Mouse (Mus musculus) erythroblast, adult 5-6 weeks (primary cell): ENCODE measurements around the gene Cers4. TPM values are rescaled to one million over a fixed set of nuclear protein-coding genes. Genes with fewer than 3 reads are reported as not detected.

Source experiments
- total RNA-seq, 2 experiments: library from RNA; stranded (forward) in 1 of 2; stranded (reverse) in 1 of 2; fragments of 150-400 nt in 1 of 2; fragments of 200-764, 138-1000 nt in 1 of 2; gene quantifications; 2 replicates each; pipeline versions ENCODE4 v1.2.3 to v1.2.4; 2015 to 2017; ENCODE audit warnings: low replicate concordance in 2 of 2

Cers4 gene
- total RNA-seq, 2 experiments from 2014 or later = 0.77 TPM; not detected in 1

Other genes starting within 250 kb of the Cers4 start
- gene Tgfbr3l, start 244.8 kb upstream of the Cers4 start, total RNA-seq (2015; ENCODE audit: low replicate concordance) = 6.1 TPM in 1 of 2 replicates, not detected in the other
- 0.43 TPM in 1 of 2 replicates, not detected in the other for gene Tgfbr3l, start 244.8 kb upstream of the Cers4 start, total RNA-seq (2017; ENCODE audit: low replicate concordance)
- 6.3 and 13.8 TPM in 2 replicates for gene Snapc2, start 239.9 kb upstream of the Cers4 start, total RNA-seq (2015; ENCODE audit: low replicate concordance)
- 0.68 and 0.84 TPM in 2 replicates for gene Snapc2, start 239.9 kb upstream of the Cers4 start, total RNA-seq (2017; ENCODE audit: low replicate concordance)
- gene Ctxn1, start 233.8 kb upstream of the Cers4 start, total RNA-seq (2015; ENCODE audit: low replicate concordance) = not detected in 2 replicates
- gene Ctxn1, start 233.8 kb upstream of the Cers4 start, total RNA-seq (2017; ENCODE audit: low replicate concordance) = 0.34 TPM in 1 of 2 replicates, not detected in the other
- gene Timm44, start 217.1 kb upstream of the Cers4 start, total RNA-seq (2015; ENCODE audit: low replicate concordance) = 11.7 and 24.2 TPM in 2 replicates
- gene Timm44, start 217.1 kb upstream of the Cers4 start, total RNA-seq (2017; ENCODE audit: low replicate concordance) = 19.4 and 31.6 TPM in 2 replicates
- 14.4 and 15.9 TPM in 2 replicates for gene Ccl25, start 167.8 kb upstream of the Cers4 start, total RNA-seq (2015; ENCODE audit: low replicate concordance)
- gene Ccl25, start 167.8 kb upstream of the Cers4 start, total RNA-seq (2017; ENCODE audit: low replicate concordance) = 7.4 and 12.0 TPM in 2 replicates
- gene Elavl1, start 167.6 kb upstream of the Cers4 start, total RNA-seq (2015; ENCODE audit: low replicate concordance) = 22.3 and 28.2 TPM in 2 replicates
- 17.0 and 26.2 TPM in 2 replicates for gene Elavl1, start 167.6 kb upstream of the Cers4 start, total RNA-seq (2017; ENCODE audit: low replicate concordance)
- gene Zfp958, start 120.1 kb downstream of the Cers4 start, total RNA-seq (2015; ENCODE audit: low replicate concordance) = 4.6 and 9.0 TPM in 2 replicates
- 3.6 and 5.6 TPM in 2 replicates for gene Zfp958, start 120.1 kb downstream of the Cers4 start, total RNA-seq (2017; ENCODE audit: low replicate concordance)